Mouse (Mus musculus): ENCODE measurements around the gene Pik3cd.

GRCm38 (mm10) chr4:149727636-149728035 is 25.3 kb upstream of the Pik3cd start:
- no peak for TF ChIP-seq CTCF (IDR thresholded peaks at IDR 0.05; ENCODE audit: control insufficient read depth, insufficient read depth, low read length)
- TF ChIP-seq POLR2A (IDR thresholded peaks at IDR 0.05; ENCODE audit: borderline replicate concordance, control insufficient read depth, low read depth, low read length) = no peak
